Mouse (Mus musculus) embryo, embryonic 10.5 days (tissue): ENCODE results near the gene Capn11.

ENCODE experiments used
- DNase-seq: peaks from one replicate; pipeline ENCODE4 v3.0.0-alpha.2; 2015; ENCODE audit warnings: low spot score

Gene Capn11

DNA sequence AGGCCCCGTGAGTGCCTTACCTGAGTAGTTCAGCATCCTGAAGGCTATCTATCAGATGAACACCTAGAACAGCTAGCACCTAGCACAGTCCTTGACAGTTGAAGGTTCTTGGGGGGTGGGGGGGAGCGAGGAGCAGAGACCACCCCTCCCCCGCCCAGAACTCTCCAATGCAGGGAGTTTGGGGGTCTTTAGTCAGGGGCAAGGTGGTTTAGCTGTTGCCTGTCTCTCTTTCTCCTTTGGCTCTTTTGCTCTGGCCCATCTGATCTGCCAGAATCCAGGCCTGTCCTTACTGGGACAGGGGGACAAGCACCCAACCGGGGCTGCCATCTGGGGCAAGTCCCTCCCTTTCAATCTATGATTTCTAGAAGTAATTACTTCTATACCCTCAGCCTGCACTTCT, at the start of gene Capn11:
Capn11 (minus strand) TSS at position 101 of the 400 bp plus-strand sequence.
- DNase-seq, result no peak

- no peak for DNase-seq
Observed at GRCm38 (mm10) chr17:45708179-45708578, 49.1 kb upstream of the Capn11 start.

DNA sequence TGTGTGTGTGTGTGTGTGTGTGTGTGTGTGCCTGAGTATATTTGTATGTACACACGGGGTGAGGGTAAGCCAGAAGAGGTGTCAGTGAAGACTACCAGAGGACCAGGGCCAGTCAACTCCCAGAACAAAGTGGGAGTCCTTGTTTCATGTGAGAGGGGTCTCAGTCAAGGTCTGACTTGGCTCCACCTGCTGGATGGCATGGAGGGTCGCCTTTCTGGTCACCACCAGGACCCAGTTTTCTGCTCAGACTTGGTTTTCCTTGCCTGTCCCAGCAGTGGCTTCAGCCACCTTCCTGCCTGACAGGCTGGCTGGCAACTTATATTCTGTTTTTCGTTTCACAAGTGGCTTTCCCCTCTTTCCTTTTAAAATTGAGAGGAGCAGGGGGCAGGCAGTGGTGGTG, 48.3 kb upstream of the Capn11 start:
- DNase-seq, result peak; percentile 42

- no peak for DNase-seq
Observed at GRCm38 (mm10) chr17:45706796-45707195, 47.7 kb upstream of the Capn11 start.

- no peak for DNase-seq
Observed at GRCm38 (mm10) chr17:45703187-45703586, 44.1 kb upstream of the Capn11 start.

- no peak for DNase-seq
Observed at GRCm38 (mm10) chr17:45702254-45702653, 43.1 kb upstream of the Capn11 start.

DNA sequence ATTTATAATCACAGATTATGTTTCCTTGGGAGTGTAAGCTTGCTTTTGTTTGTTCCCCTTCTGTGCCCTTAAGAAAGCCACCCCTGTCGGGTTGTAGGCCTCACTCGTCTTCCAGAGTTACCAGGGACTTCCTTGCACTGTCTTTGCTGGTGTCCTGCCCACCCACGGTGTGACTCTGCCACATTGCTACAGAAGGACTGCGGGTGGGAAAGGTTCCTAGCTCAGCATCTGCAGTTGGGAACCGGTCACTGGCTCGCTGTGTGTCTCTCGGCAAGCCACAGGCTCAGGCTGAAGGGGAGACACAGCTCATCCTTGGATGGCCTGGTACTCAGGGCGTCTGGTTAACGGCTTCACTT, 42.1 kb upstream of the Capn11 start:
- DNase-seq, result no peak

DNA sequence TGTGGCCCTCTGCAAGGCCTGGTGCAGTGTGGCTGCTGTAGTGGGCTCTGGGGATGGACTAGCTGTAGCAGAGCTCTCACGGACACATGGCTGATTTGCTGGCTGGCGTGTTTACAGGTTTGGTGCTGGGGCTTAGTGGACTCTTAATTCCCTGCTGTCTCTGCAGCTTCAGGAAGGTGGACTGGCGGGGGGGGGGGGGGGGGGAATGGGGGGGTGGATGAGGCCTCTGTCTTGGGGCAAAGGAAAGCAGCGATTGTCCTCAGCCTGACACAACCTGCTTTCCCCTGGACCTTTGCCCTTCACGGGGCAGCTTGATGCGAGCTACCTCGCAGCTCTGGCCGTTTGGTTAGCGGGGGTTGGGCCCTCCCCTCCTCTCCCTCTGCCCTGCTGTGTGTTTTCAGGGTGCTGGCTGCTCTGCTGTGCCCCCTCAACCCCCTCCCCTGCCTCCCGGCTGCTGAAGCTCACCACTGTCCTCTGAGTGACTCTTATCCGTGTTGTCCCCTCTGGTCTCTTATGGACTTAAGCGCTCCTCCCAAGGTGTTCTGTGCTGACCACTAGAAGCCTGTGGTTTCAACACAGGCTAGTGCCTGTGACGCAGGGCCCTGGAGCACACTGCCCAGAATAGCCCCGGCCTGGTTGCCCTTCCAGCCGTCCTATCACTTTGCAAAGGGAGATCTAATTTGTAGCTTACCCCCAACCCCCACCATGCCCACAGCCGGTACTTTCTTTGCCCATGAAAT, 41.5 kb upstream of the Capn11 start:
- no peak for DNase-seq

- no peak for DNase-seq
Observed at GRCm38 (mm10) chr17:45699039-45699740, 40.1 kb upstream of the Capn11 start.

DNA sequence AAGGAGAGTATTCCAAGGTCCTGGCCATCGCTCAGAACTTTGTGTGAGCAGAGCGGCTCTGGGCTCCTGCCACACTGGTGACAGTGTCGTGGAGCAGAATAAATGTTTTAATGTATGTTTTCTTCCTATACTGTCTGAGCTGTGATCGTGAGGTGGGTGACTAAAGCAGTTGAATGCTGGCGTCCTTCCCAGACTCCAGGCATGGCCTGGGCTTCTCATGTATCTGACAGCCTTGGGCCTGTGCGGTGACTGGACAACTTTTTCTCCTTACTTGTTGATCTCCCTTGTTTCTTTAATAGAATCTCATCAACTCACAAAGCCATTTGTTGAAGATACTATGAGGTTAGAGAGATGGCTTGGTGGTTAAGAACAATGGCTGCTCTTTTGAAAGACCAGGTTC, 39.2 kb upstream of the Capn11 start:
- no peak for DNase-seq

GRCm38 (mm10) chr17:45696981-45697380, 37.9 kb upstream of the Capn11 start:
- no peak for DNase-seq

GRCm38 (mm10) chr17:45695227-45696120, 36.3 kb upstream of the Capn11 start:
- DNase-seq, result no peak

DNA sequence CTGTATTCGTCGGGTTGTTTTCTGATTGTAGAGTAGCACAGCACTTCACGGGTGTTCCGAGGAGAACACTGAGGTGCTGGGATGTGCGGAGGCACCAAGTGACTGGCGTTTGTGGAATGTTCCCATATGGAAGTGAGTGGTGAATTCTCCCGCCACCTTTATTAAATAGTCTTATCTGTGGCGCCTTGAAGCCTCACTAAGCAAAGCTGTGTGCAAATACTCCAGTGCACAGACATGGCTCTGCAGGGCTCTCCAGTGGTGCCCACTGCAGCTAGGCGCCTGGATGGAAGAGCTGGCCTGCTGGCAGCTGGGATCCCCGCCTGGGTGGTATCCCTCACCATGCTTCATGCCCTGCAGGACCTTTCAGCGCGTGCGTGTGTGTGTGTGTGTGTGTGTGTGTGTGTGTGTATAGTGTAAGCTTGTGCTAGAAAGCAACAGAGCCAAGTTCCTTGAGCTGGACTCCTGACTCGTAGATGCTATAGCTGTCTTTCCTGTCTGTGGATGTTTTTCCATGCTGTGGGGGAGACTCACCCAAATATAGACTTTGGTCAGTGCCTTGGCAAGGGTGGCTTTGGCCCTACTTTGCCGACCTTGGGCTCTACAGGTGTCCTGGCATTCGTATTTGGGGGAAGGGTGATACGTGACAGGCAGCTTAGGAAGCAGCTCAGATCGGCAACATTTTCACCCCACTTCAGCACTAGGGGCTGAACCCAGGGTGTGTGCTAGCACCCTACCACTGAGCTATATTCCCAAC, 34.9 kb upstream of the Capn11 start:
- no peak for DNase-seq

DNA sequence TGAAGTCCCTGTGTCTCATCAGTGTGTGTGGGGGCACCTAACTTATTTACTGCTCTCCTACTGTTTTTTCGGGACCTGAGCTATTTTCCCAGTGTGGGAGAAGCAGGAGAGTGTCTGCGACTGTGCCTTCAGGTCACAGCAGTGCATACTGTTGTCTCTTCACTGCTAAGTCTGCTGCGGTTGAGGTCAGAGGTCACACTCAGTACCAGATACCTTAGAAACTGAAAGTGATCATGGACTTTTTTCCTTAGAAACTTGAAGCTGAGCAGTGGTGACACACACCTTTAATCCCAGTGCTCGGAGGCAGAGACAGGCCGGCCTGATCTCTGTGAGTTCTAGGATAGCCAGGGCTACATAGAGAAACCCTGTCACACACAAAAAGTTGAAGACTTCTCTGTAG, 33.0 kb upstream of the Capn11 start:
- DNase-seq, result no peak

- DNase-seq, result no peak
Observed at GRCm38 (mm10) chr17:45690044-45690443, 30.9 kb upstream of the Capn11 start.

GRCm38 (mm10) chr17:45689120-45689519, 30.0 kb upstream of the Capn11 start:
- no peak for DNase-seq

- DNase-seq, result peak; percentile 62
Observed at GRCm38 (mm10) chr17:45686716-45687115, 27.6 kb upstream of the Capn11 start, which contains the start of gene Tmem63b. TSS of gene Tmem63b (minus strand) at chr17:45686905.

- DNase-seq, result peak; percentile 96
Observed at GRCm38 (mm10) chr17:45686093-45686619, 27.0 kb upstream of the Capn11 start, which contains the start of gene Mrpl14. TSS of gene Mrpl14 (plus strand) at chr17:45686322.

- DNase-seq, result peak; percentile 70
Observed at GRCm38 (mm10) chr17:45685171-45686092, 26.3 kb upstream of the Capn11 start.

GRCm38 (mm10) chr17:45684667-45685131, 25.6 kb upstream of the Capn11 start:
- DNase-seq, result no peak
